In genomic region chr2:84387394-84388022, GRCm38 (mm10) we compare ENCODE assay signal across 9 mouse cellular contexts. TPM values are rescaled to one million over a fixed set of nuclear protein-coding genes. Genes with fewer than 3 reads are reported as not detected.
DNase-seq lines count a peak whose midpoint lies in the region; ATAC-seq lines count a peak whose summit lies in the region.
"Had no signal": no experiment of that assay in that cellular context is flagged by ENCODE, and none has a peak within 500 bp of the region (broad histone marks: within the 10 kb centered on the region; RNA-seq: fewer than 3 reads in every experiment).

No protein-coding gene starts in this region.

- 71% methylated on average over 11 of the region's 11 CpGs for WGBS in hindbrain, embryonic 13.5 days
- WGBS in hindbrain, embryonic 11.5 days, result 73% methylated on average over 11 of the region's 11 CpGs
- 75% methylated on average over 11 of the region's 11 CpGs for WGBS in embryonic facial prominence, embryonic 10.5 days
- 68% methylated on average over 11 of the region's 11 CpGs for WGBS in intestine, embryonic 15.5 days
- WGBS in midbrain, embryonic 13.5 days, result 68% methylated on average over 11 of the region's 11 CpGs

- no peaks in the 10 kb centered on the region for H3K36me3 ChIP-seq in hindbrain, embryonic 13.5 days
- no peaks in the 10 kb centered on the region for H3K36me3 ChIP-seq in hindbrain, embryonic 11.5 days (ENCODE audit: control insufficient read depth, insufficient read depth, low read length)
- no peaks in the 10 kb centered on the region for H3K36me3 ChIP-seq in embryonic facial prominence, embryonic 10.5 days (replicated peaks)
- no peaks in the 10 kb centered on the region for H3K36me3 ChIP-seq in intestine, embryonic 15.5 days
- no peaks in the 10 kb centered on the region for H3K36me3 ChIP-seq in midbrain, embryonic 13.5 days

- ATAC-seq in hindbrain, embryonic 13.5 days (ENCODE audit: low FRiP score), result no peak
- ATAC-seq in hindbrain, embryonic 11.5 days (ENCODE audit: low FRiP score), result no peak
- no peak for ATAC-seq in intestine, embryonic 15.5 days
- ATAC-seq in midbrain, embryonic 13.5 days, result no peak

- H3K27me3 ChIP-seq in hindbrain, embryonic 13.5 days, result no peaks in the 10 kb centered on the region
- H3K27me3 ChIP-seq in hindbrain, embryonic 11.5 days (ENCODE audit: control insufficient read depth, insufficient read depth, low read length), result no peaks in the 10 kb centered on the region
- H3K27me3 ChIP-seq in embryonic facial prominence, embryonic 10.5 days (replicated peaks; ENCODE audit: low read depth, poor library complexity, severe bottlenecking), result no peaks in the 10 kb centered on the region
- H3K27me3 ChIP-seq in intestine, embryonic 15.5 days (replicated peaks), result no peaks in the 10 kb centered on the region
- H3K27me3 ChIP-seq in midbrain, embryonic 13.5 days, result no peaks in the 10 kb centered on the region

- no peaks in the 10 kb centered on the region for H3K4me1 ChIP-seq in hindbrain, embryonic 13.5 days (replicated peaks)
- H3K4me1 ChIP-seq in hindbrain, embryonic 11.5 days (replicated peaks; ENCODE audit: control insufficient read depth, insufficient read depth, low read length), result no peaks in the 10 kb centered on the region
- H3K4me1 ChIP-seq in embryonic facial prominence, embryonic 10.5 days, result peaks cover 25% of the 10 kb centered on the region
- no peaks in the 10 kb centered on the region for H3K4me1 ChIP-seq in intestine, embryonic 15.5 days (replicated peaks)
- peaks cover 9% of the 10 kb centered on the region; the same call in 1 of the 2 replicates for H3K4me1 ChIP-seq in midbrain, embryonic 13.5 days (replicated peaks)

- peak overlapping the region; percentile 31; the same call in 1 of the 2 replicates for H3K4me2 ChIP-seq in hindbrain, embryonic 13.5 days
- no peak overlapping the region for H3K4me2 ChIP-seq in hindbrain, embryonic 11.5 days (replicated peaks; ENCODE audit: low read depth, low read length)
- peak overlapping the region; percentile 27; the same call in 1 of the 2 replicates for H3K4me2 ChIP-seq in intestine, embryonic 15.5 days (replicated peaks)
- H3K4me2 ChIP-seq in midbrain, embryonic 13.5 days (replicated peaks), result peak overlapping the region; percentile 43

- no peak overlapping the region for H3K4me3 ChIP-seq in hindbrain, embryonic 13.5 days
- no peak overlapping the region for H3K4me3 ChIP-seq in hindbrain, embryonic 11.5 days (ENCODE audit: low read depth, low read length)
- H3K4me3 ChIP-seq in embryonic facial prominence, embryonic 10.5 days, result peak overlapping the region; percentile 37
- no peak overlapping the region for H3K4me3 ChIP-seq in intestine, embryonic 15.5 days (replicated peaks)
- peak overlapping the region; percentile 22 for H3K4me3 ChIP-seq in midbrain, embryonic 13.5 days (replicated peaks)

- no peaks in the 10 kb centered on the region for H3K9me3 ChIP-seq in hindbrain, embryonic 13.5 days
- H3K9me3 ChIP-seq in hindbrain, embryonic 11.5 days (ENCODE audit: control insufficient read depth, low read length), result no peaks in the 10 kb centered on the region
- no peaks in the 10 kb centered on the region for H3K9me3 ChIP-seq in embryonic facial prominence, embryonic 10.5 days
- H3K9me3 ChIP-seq in intestine, embryonic 15.5 days, result no peaks in the 10 kb centered on the region
- no peaks in the 10 kb centered on the region for H3K9me3 ChIP-seq in midbrain, embryonic 13.5 days

- intact Hi-C loops in left cerebral cortex, postnatal 25 days (cut with DNase I), result no loop called here

- DNase-seq in hindbrain, embryonic 11.5 days (ENCODE audit: low spot score), result no peak
- DNase-seq in embryonic facial prominence, embryonic 10.5 days (ENCODE audit: low spot score), result no peak
- no peak for DNase-seq in frontal cortex, postnatal 25 days (ENCODE audit: low spot score in 2 of 2)
- DNase-seq in right cerebral cortex, adult 18-20 months, result no peak
- DNase-seq in left cerebral cortex, postnatal 25 days (ENCODE audit: low spot score in 2 of 2), result no peak

- no peak overlapping the region for H3K9ac ChIP-seq in hindbrain, embryonic 13.5 days
- no peak overlapping the region for H3K9ac ChIP-seq in hindbrain, embryonic 11.5 days (ENCODE audit: low read depth, low read length)
- no peak overlapping the region for H3K9ac ChIP-seq in intestine, embryonic 15.5 days
- H3K9ac ChIP-seq in midbrain, embryonic 13.5 days (replicated peaks), result no peak overlapping the region

- no peak overlapping the region for H3K27ac ChIP-seq in hindbrain, embryonic 13.5 days
- no peak overlapping the region for H3K27ac ChIP-seq in hindbrain, embryonic 11.5 days (ENCODE audit: low read depth, low read length)
- H3K27ac ChIP-seq in embryonic facial prominence, embryonic 10.5 days (replicated peaks), result no peak overlapping the region
- H3K27ac ChIP-seq in intestine, embryonic 15.5 days, result no peak overlapping the region
- H3K27ac ChIP-seq in midbrain, embryonic 13.5 days, result no peak overlapping the region

RNA-seq across cellular contexts. Expression of gene Calcrl, which starts 37.7 kb away (rescaled TPM):
- polyA plus RNA-seq in hindbrain, embryonic 13.5 days (2015; fragmentation: Nextera tagmentation; extraction: Ambion mirVana), result 12.5 and 14.2 TPM in 2 replicates
- 17.7 and 18.5 TPM in 2 replicates for polyA plus RNA-seq in hindbrain, embryonic 11.5 days (2014; fragmentation: Nextera tagmentation; extraction: Ambion mirVana)
- 14.8 and 18.5 TPM in 2 replicates for polyA plus RNA-seq in embryonic facial prominence, embryonic 10.5 days (2016; fragmentation: Nextera tagmentation; extraction: Ambion mirVana)
- polyA plus RNA-seq in intestine, embryonic 15.5 days (2015; fragmentation: Nextera tagmentation; extraction: Ambion mirVana), result 24.0 and 30.8 TPM in 2 replicates
- 7.0 and 8.5 TPM in 2 replicates for polyA plus RNA-seq in midbrain, embryonic 13.5 days (2015; fragmentation: Nextera tagmentation; extraction: Ambion mirVana)
- 1 to 10 TPM; 6.5 to 8.2 TPM for total RNA-seq in left cerebral cortex, postnatal 25 days (2021)
- total RNA-seq: MEL had no signal

Comparison
In these comparisons a context has a peak if more than half of its experiments do, and no peak if none do; other contexts are left out.
1. H3K4me3 ChIP-seq: peak in embryonic facial prominence, embryonic 10.5 days (single experiment) and midbrain, embryonic 13.5 days (single experiment); none in hindbrain, embryonic 13.5 days (single experiment), hindbrain, embryonic 11.5 days (single experiment) and intestine, embryonic 15.5 days (single experiment).